41 mouse cellular contexts compared by ENCODE assay signal in the genomic region with DNA sequence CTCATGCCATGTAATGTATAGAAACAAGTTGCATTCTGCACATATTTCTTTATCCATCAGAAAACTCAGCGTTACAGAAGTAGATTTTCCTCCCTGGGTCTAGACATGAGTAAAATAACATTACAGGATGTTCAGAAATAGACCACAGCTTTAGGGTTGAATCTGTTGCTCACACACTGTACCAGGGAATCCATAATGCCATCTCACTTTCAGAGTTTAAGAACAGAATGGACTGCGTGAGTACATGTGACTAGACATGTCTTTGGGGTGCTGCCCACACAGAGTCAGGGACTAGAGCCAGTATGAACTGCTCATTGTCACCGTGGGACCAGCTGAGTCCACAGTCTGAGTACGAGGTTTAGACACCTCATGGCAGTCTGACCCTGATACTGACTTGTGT. TPM values are rescaled to one million over a fixed set of nuclear protein-coding genes. Genes with fewer than 3 reads are reported as not detected.
"Had no signal": no experiment of that assay in that cellular context is flagged by ENCODE, and none has a peak within 500 bp of the region (broad histone marks: within the 10 kb centered on the region; RNA-seq: fewer than 3 reads in every experiment).

No protein-coding gene starts in this region.

- H3K4me3 ChIP-seq: limb, embryonic 10.5 days; limb, embryonic 12.5 days; limb, embryonic 13.5 days; limb, embryonic 15.5 days; liver, embryonic 12.5 days; liver, embryonic 13.5 days; liver, embryonic 15.5 days; lung, embryonic 15.5 days; megakaryocyte, embryonic 14.5 days; midbrain, embryonic 10.5 days; midbrain, embryonic 12.5 days; midbrain, embryonic 13.5 days; myocyte; neural tube, embryonic 12.5 days had no signal

- H3K4me1 ChIP-seq: limb, embryonic 10.5 days; limb, embryonic 12.5 days; limb, embryonic 13.5 days; limb, embryonic 15.5 days; liver, embryonic 12.5 days; liver, embryonic 13.5 days; liver, embryonic 15.5 days; lung, embryonic 15.5 days; midbrain, embryonic 10.5 days; midbrain, embryonic 12.5 days; midbrain, embryonic 13.5 days; neural tube, embryonic 12.5 days had no signal

- H3K27me3 ChIP-seq: limb, embryonic 12.5 days; limb, embryonic 13.5 days; limb, embryonic 15.5 days; liver, embryonic 12.5 days; liver, embryonic 13.5 days; liver, embryonic 15.5 days; lung, embryonic 15.5 days; megakaryocyte, embryonic 14.5 days; midbrain, embryonic 12.5 days; midbrain, embryonic 13.5 days; neural tube, embryonic 12.5 days had no signal

- H3K9me3 ChIP-seq: limb, embryonic 10.5 days; limb, embryonic 12.5 days; limb, embryonic 13.5 days; limb, embryonic 15.5 days; liver, embryonic 12.5 days; liver, embryonic 13.5 days; liver, embryonic 15.5 days; lung, embryonic 15.5 days; megakaryocyte, embryonic 14.5 days; midbrain, embryonic 10.5 days; midbrain, embryonic 12.5 days; midbrain, embryonic 13.5 days; neural tube, embryonic 12.5 days had no signal

- ATAC-seq: liver, embryonic 12.5 days; liver, postnatal 0 days; lung, postnatal 0 days; midbrain, embryonic 13.5 days; midbrain, embryonic 16.5 days had no signal

- H3K4me2 ChIP-seq: limb, embryonic 12.5 days; limb, embryonic 13.5 days; limb, embryonic 15.5 days; liver, embryonic 11.5 days; liver, embryonic 12.5 days; liver, embryonic 13.5 days; liver, embryonic 15.5 days; lung, embryonic 14.5 days; lung, embryonic 15.5 days; midbrain, embryonic 12.5 days; midbrain, embryonic 13.5 days; neural tube, embryonic 12.5 days had no signal

- H3K27ac ChIP-seq: limb, embryonic 10.5 days; limb, embryonic 12.5 days; limb, embryonic 13.5 days; limb, embryonic 15.5 days; liver, embryonic 12.5 days; liver, embryonic 13.5 days; liver, embryonic 14.5 days; liver, embryonic 15.5 days; lung, embryonic 15.5 days; macrophage; midbrain, embryonic 10.5 days; midbrain, embryonic 12.5 days; midbrain, embryonic 13.5 days; neural tube, embryonic 12.5 days had no signal

- H3K9ac ChIP-seq: limb, embryonic 12.5 days; limb, embryonic 13.5 days; limb, embryonic 15.5 days; liver, embryonic 12.5 days; liver, embryonic 13.5 days; liver, embryonic 14.5 days; liver, embryonic 15.5 days; liver, postnatal 0 days; lung, embryonic 14.5 days; lung, embryonic 15.5 days; midbrain, embryonic 12.5 days; midbrain, embryonic 13.5 days; neural tube, embryonic 12.5 days had no signal

- H3K36me3 ChIP-seq: midbrain, embryonic 12.5 days; midbrain, embryonic 13.5 days; neural tube, embryonic 12.5 days had no signal

- DNase-seq: liver; liver, embryonic 13.5 days; liver, postnatal 0 days; lung, adult 18-20 months; lung, adult 2 months; lung, embryonic 14.5 days; lung, postnatal 10 days; lung, postnatal 14 days; lung, postnatal 36 days; lung, postnatal 4 days; midbrain, embryonic 14.5 days had no signal

RNA-seq across cellular contexts. Expression of a gene that starts 33.7 kb away (rescaled TPM):
- total RNA-seq: megakaryocyte progenitor cell, adult 5-6 weeks had no signal

RNA-seq across cellular contexts. Expression of a gene that starts 44.5 kb away (rescaled TPM):
- total RNA-seq: left cerebral cortex, adult 18-20 months; left cerebral cortex, adult 8-10 months; left cerebral cortex, postnatal 10 days; left cerebral cortex, postnatal 14 days; left cerebral cortex, postnatal 25 days; left cerebral cortex, postnatal 36 days; liver, adult 2 months; megakaryocyte progenitor cell, adult 5-6 weeks; megakaryocyte, adult 5-6 weeks; megakaryocyte-erythroid progenitor cell, adult 5-6 weeks; midbrain, postnatal 0 days had no signal
- polyA plus RNA-seq: limb, embryonic 11.5 days; liver, adult 2 months; liver, embryonic 13.5 days; liver, embryonic 14.5 days; lung, adult 2 months; macrophage; midbrain, embryonic 14.5 days; midbrain, postnatal 0 days had no signal
